Mouse (Mus musculus) MEL (cell line): Measurements from ENCODE around the gene Fhad1. TPM values are rescaled to one million over a fixed set of nuclear protein-coding genes. Genes with fewer than 3 reads are reported as not detected.

ENCODE experiments used
- DNase-seq: peaks from one replicate; pipeline ENCODE4 v3.0.0; 2011; ENCODE audit warnings: low read depth, low spot score
- H3K27ac ChIP-seq: 2 replicates; pipeline ENCODE4 v1.5.1; 2012; ENCODE audit warnings: low read depth, mild to moderate bottlenecking, control low read depth, low read length, moderate library complexity; ENCODE audit not compliant: control insufficient read depth
- H3K27me3 ChIP-seq, 2 experiments: fragments of 150-350 bp in 1 of 2; sonication (generic) in 1 of 2; 2 replicates each; pipeline ENCODE4 v1.6.1; 2012; ENCODE audit warnings: low read length in 2 of 2, mild to moderate bottlenecking in 2 of 2, improper control_type of control experiment in 1 of 2, moderate library complexity in 1 of 2; ENCODE audit not compliant: insufficient read depth in 2 of 2, control insufficient read depth in 1 of 2
- H3K36me3 ChIP-seq, 2 experiments: 2 replicates each; pipeline ENCODE4 v1.6.1; 2012 to 2014; ENCODE audit warnings: low read length in 2 of 2, improper control_type of control experiment in 1 of 2, inconsistent platforms in 1 of 2, mild to moderate bottlenecking in 1 of 2; ENCODE audit not compliant: insufficient read depth in 2 of 2, control insufficient read depth in 1 of 2
- H3K4me1 ChIP-seq, 2 experiments: fragments of 150-350 bp in 1 of 2; sonication (generic) in 1 of 2; 2 replicates each; pipeline ENCODE4 v1.6.1; 2012; ENCODE audit warnings: low read length in 2 of 2, improper control_type of control experiment in 1 of 2, mild to moderate bottlenecking in 1 of 2; ENCODE audit not compliant: insufficient read depth in 2 of 2, control insufficient read depth in 1 of 2
- H3K4me3 ChIP-seq, 2 experiments: fragments of 150-350 bp in 1 of 2; sonication (generic) in 1 of 2; 2 replicates each; pipeline ENCODE4 v1.5.1; 2012; ENCODE audit warnings: low read depth in 2 of 2, low read length in 2 of 2, mild to moderate bottlenecking in 2 of 2, moderate library complexity in 2 of 2, control low read depth in 1 of 2, improper control_type of control experiment in 1 of 2; ENCODE audit not compliant: control insufficient read depth in 1 of 2, insufficient read depth in 1 of 2
- H3K79me2 ChIP-seq: 2 replicates; pipeline ENCODE4 v1.6.1; 2012; ENCODE audit warnings: mild to moderate bottlenecking, low read length, moderate library complexity; ENCODE audit not compliant: control insufficient read depth, poor library complexity, insufficient read depth
- H3K9ac ChIP-seq: 2 replicates; pipeline ENCODE4 v1.6.1; 2012; ENCODE audit warnings: low read depth, mild to moderate bottlenecking, control low read depth, low read length, moderate library complexity; ENCODE audit not compliant: control insufficient read depth, poor library complexity, severe bottlenecking
- H3K9me3 ChIP-seq: fragments of 150-350 bp; sonication (generic); replicated peaks from 2 replicates; pipeline ENCODE4 v1.6.1; 2012; ENCODE audit warnings: mild to moderate bottlenecking, low read length, improper control_type of control experiment, moderate library complexity; ENCODE audit not compliant: insufficient read depth
- CHD1 ChIP-seq: IDR thresholded peaks from 2 replicates; pipeline ENCODE4 v1.6.1; 2012; ENCODE audit warnings: low read depth, mild to moderate bottlenecking, inconsistent platforms, low read length, improper control_type of control experiment
- CHD2 ChIP-seq: IDR thresholded peaks from 2 replicates; pipeline ENCODE4 v1.6.1; 2011; ENCODE audit warnings: low read length, improper control_type of control experiment
- CTCF ChIP-seq, 3 experiments: IDR thresholded peaks in 2 of 3; conservative IDR thresholded peaks in 1 of 3; 2 replicates each; pipeline ENCODE4 v1.5.1; 2011 to 2012; ENCODE audit warnings: low read length in 3 of 3, low read depth in 2 of 3, mild to moderate bottlenecking in 2 of 3, improper control_type of control experiment in 1 of 3, inconsistent platforms in 1 of 3, mixed read lengths in 1 of 3, moderate library complexity in 1 of 3; ENCODE audit not compliant: control insufficient read depth in 1 of 3, insufficient read depth in 1 of 3, poor library complexity in 1 of 3, severe bottlenecking in 1 of 3
- E2F4 ChIP-seq: IDR thresholded peaks from 2 replicates; pipeline ENCODE4 v1.6.1; 2011; ENCODE audit warnings: low read depth, low read length, improper control_type of control experiment, borderline replicate concordance
- ELF1 ChIP-seq: IDR thresholded peaks from 2 replicates; pipeline ENCODE4 v1.6.1; 2014; ENCODE audit warnings: low read depth, mild to moderate bottlenecking, inconsistent platforms, low read length, improper control_type of control experiment, moderate library complexity
- ETS1 ChIP-seq: IDR thresholded peaks from 2 replicates; pipeline ENCODE4 v1.6.1; 2012; ENCODE audit warnings: low read depth, mild to moderate bottlenecking, inconsistent platforms, low read length, improper control_type of control experiment, moderate library complexity
- HCFC1 ChIP-seq: IDR thresholded peaks from 2 replicates; pipeline ENCODE4 v1.6.1; 2012; ENCODE audit warnings: low read depth, mild to moderate bottlenecking, inconsistent platforms, low read length, improper control_type of control experiment, moderate library complexity
- JUND ChIP-seq: IDR thresholded peaks from 2 replicates; pipeline ENCODE4 v1.6.1; 2011; ENCODE audit warnings: low read depth, mild to moderate bottlenecking, improper control_type of control experiment, low read length
- KAT2A ChIP-seq: conservative IDR thresholded peaks from 2 replicates; pipeline ENCODE4 v1.6.1; 2012; ENCODE audit warnings: low read depth, low read length, improper control_type of control experiment, inconsistent platforms
- MAFK ChIP-seq: IDR thresholded peaks from 2 replicates; pipeline ENCODE4 v1.6.1; 2011; ENCODE audit warnings: low read depth, mild to moderate bottlenecking, low read length, improper control_type of control experiment, borderline replicate concordance
- MEF2A ChIP-seq: IDR thresholded peaks from 2 replicates; pipeline ENCODE4 v1.6.1; 2014; ENCODE audit warnings: low read depth, mild to moderate bottlenecking, inconsistent platforms, low read length, improper control_type of control experiment; ENCODE audit not compliant: poor library complexity, insufficient replicate concordance, severe bottlenecking; ENCODE audit errors: extremely low read depth
- MYB ChIP-seq: IDR thresholded peaks from 2 replicates; pipeline ENCODE4 v1.6.1; 2011; ENCODE audit warnings: mild to moderate bottlenecking, low read depth, low read length, improper control_type of control experiment
- NELFE ChIP-seq: IDR thresholded peaks from 2 replicates; pipeline ENCODE4 v1.6.1; 2011; ENCODE audit warnings: low read depth, low read length, improper control_type of control experiment
- NRF1 ChIP-seq: IDR thresholded peaks from 2 replicates; pipeline ENCODE4 v1.6.1; 2014; ENCODE audit warnings: low read depth, mild to moderate bottlenecking, inconsistent platforms, low read length, improper control_type of control experiment, moderate library complexity; ENCODE audit not compliant: poor library complexity, insufficient read depth, severe bottlenecking
- POLR2A ChIP-seq, 2 experiments: IDR thresholded peaks; 2 replicates each; pipeline ENCODE4 v1.6.1; 2011 to 2012; ENCODE audit warnings: low read length in 2 of 2, mild to moderate bottlenecking in 2 of 2, control low read depth in 1 of 2, improper control_type of control experiment in 1 of 2, low read depth in 1 of 2, moderate library complexity in 1 of 2; ENCODE audit not compliant: control insufficient read depth in 1 of 2, insufficient read depth in 1 of 2, poor library complexity in 1 of 2
- POLR2AphosphoS2 ChIP-seq: IDR thresholded peaks from 2 replicates; pipeline ENCODE4 v1.6.1; 2011; ENCODE audit warnings: low read length, improper control_type of control experiment
- RCOR1 ChIP-seq: IDR thresholded peaks from 2 replicates; pipeline ENCODE4 v1.6.1; 2012; ENCODE audit warnings: low read depth, mild to moderate bottlenecking, inconsistent platforms, low read length, improper control_type of control experiment
- SMC3 ChIP-seq: IDR thresholded peaks from 2 replicates; pipeline ENCODE4 v1.6.1; 2011; ENCODE audit warnings: low read depth, low read length, improper control_type of control experiment
- TBP ChIP-seq: IDR thresholded peaks from 2 replicates; pipeline ENCODE4 v1.8.0; 2011; ENCODE audit warnings: low read depth, low read length, improper control_type of control experiment
- USF1 ChIP-seq: IDR thresholded peaks from 2 replicates; pipeline ENCODE4 v1.6.1; 2014; ENCODE audit warnings: low read depth, mild to moderate bottlenecking, inconsistent platforms, low read length, improper control_type of control experiment, moderate library complexity
- ZC3H11A ChIP-seq: IDR thresholded peaks from 2 replicates; pipeline ENCODE4 v1.6.1; 2012; ENCODE audit warnings: low read depth, mild to moderate bottlenecking, inconsistent platforms, low read length, improper control_type of control experiment
- ZKSCAN1 ChIP-seq: IDR thresholded peaks from 2 replicates; pipeline ENCODE4 v1.6.1; 2012; ENCODE audit warnings: low read depth, mild to moderate bottlenecking, inconsistent platforms, low read length, improper control_type of control experiment, moderate library complexity
- ZNF384 ChIP-seq: IDR thresholded peaks from 2 replicates; pipeline ENCODE4 v1.6.1; 2012; ENCODE audit warnings: low read depth, mild to moderate bottlenecking, inconsistent platforms, low read length, improper control_type of control experiment
- polyA plus RNA-seq, 2 experiments: library from polyadenylated mRNA; stranded (reverse) in 1 of 2; unstranded in 1 of 2; fragments of >175 nt in 1 of 2; fragments of >200 nt in 1 of 2; gene quantifications; 2 replicates each; pipeline versions ENCODE4 v1.2.1 to v1.2.4; 2012; ENCODE audit warnings: low replicate concordance in 2 of 2, low read depth in 1 of 2; ENCODE audit not compliant: insufficient read length in 2 of 2, insufficient read depth in 1 of 2, missing spikeins in 1 of 2
- total RNA-seq: library from RNA; depleted of rRNA; stranded (reverse); fragments of 300-350 nt; gene quantifications from 2 replicates; pipeline ENCODE4 v1.2.3, GENCODE M21; 2012

Fhad1 gene
- total and polyA plus RNA-seq, 3 experiments, result not detected

DNA sequence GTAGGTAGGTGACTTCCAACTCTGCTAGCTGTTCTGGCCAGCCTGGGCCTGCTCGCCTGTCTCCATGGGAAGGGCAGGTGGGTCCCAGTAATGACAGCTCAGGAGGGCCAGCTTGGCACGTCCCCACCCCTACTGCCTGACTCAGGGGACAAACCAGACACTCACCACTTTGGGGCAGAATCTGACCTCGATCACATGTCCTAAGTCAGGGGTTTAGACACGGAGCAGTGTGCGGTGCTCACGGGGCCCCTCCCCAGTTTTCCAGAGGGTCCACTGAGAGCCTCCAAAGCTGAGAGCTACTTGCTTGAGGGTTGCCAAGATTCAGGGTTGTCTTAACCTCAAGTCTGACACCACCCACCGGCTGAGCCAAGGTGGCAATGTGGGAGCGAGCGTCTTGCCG, 146.8 kb downstream of the Fhad1 start:
- TF ChIP-seq SMC3 (no peak), ZKSCAN1 (no peak)
- TF ChIP-seq, all 39 proteins: peak for 0
- no peak for DNase-seq
- H3K27ac ChIP-seq, result no peak overlapping the region
- peaks cover 4% of the 10 kb centered on the region; the same call in 1 of the 2 replicates for H3K79me2 ChIP-seq
- H3K27me3 ChIP-seq, result no peaks in the 10 kb centered on the region
- no peak overlapping the region for H3K4me3 ChIP-seq
- peaks cover 0 to 4% of the 10 kb centered on the region in 2 experiments; a peak in 2 of 4 replicates for H3K36me3 ChIP-seq
- peaks cover 1 to 11% of the 10 kb centered on the region in 2 experiments; a peak in 3 of 4 replicates for H3K4me1 ChIP-seq
- H3K9me3 ChIP-seq, result no peaks in the 10 kb centered on the region
- H3K9ac ChIP-seq, result no peak overlapping the region

DNA sequence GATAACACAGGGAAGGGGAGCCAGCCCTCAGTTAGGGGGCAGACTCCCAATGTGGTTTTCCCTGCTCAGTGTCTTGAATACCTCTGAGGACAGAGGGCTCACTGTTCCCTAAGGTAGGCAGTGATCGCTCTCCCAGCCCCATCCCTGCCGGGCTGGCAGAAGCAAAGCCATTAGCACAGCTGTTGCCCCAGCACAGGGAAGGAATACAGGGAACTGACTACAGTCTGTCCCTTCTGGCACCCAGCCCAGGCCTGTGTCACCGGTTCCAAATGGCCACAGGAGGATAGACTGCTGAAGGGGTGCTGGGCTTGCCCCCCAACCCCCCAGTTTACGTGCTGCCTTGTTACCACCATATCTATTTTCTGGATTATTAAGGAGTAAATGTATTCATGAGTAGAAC, 147.4 kb downstream of the Fhad1 start:
- H3K79me2 ChIP-seq, result no peaks in the 10 kb centered on the region; the same call in 1 of the 2 replicates
- no peaks in the 10 kb centered on the region for H3K9me3 ChIP-seq
- H3K27ac ChIP-seq, result no peak overlapping the region
- H3K9ac ChIP-seq, result no peak overlapping the region
- peaks cover 0 to 5% of the 10 kb centered on the region in 2 experiments; a peak in 2 of 4 replicates for H3K4me1 ChIP-seq
- no peaks in the 10 kb centered on the region; a peak in 1 of 4 replicates for H3K36me3 ChIP-seq
- H3K4me3 ChIP-seq, result no peak overlapping the region
- H3K27me3 ChIP-seq, result no peaks in the 10 kb centered on the region
- TF ChIP-seq CTCF (IDR thresholded peaks at IDR 0.05 in 2 of 3, conservative IDR thresholded peaks at IDR 0.05 in 1 of 3; ENCODE audit: control insufficient read depth in 1 of 3, insufficient read depth in 1 of 3, low read depth in 2 of 3, low read length in 3 of 3, poor library complexity in 1 of 3, severe bottlenecking in 1 of 3) (no peak), CHD1 (no peak), E2F4 (no peak), JUND (no peak), POLR2AphosphoS2 (no peak), ETS1 (no peak), RCOR1 (no peak)
- DNase-seq, result no peak

DNA sequence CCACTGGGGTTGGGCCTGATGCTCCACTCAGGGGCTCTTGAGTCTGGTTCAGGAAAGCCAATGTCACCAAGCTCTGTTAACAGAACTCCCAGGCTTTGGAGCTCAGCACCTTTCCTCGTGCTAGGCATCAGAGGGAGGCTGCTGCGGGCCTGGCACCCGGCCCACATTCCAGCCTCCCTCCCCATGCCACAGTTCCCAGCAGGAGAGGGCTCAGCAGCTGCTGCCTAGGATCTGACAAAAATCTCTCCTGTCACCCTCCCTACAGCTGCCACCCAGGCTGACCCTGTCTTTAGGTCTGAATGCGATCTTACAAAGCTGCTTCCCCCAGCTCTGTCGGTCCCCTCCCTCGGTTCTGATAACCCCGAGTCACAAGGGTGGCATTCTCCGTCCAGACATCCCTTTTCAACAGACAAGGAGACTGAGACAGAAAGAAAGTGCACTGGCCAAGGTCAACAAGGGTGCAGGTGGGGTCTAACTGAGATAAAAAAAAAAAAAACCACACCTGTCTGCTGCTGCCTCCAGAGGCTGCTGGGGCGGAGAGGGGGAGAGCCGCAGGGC, 147.9 kb downstream of the Fhad1 start:
- H3K36me3 ChIP-seq, result no peaks in the 10 kb centered on the region; a peak in 1 of 4 replicates

More for the DNA sequence above, 147.9 kb downstream of the Fhad1 start:
- Histone ChIP-seq H3K4me3 (no peak overlapping the region), H3K4me1 (peaks cover 0 to 3% of the 10 kb centered on the region in 2 experiments; a peak in 1 of 4 replicates), H3K27ac (no peak overlapping the region), H3K79me2 (no peaks in the 10 kb centered on the region; the same call in 1 of the 2 replicates), H3K9me3 (no peaks in the 10 kb centered on the region), H3K27me3 (no peaks in the 10 kb centered on the region), H3K9ac (no peak overlapping the region)
- DNase-seq, result no peak
- TF ChIP-seq ZNF384 (no peak), MEF2A (no peak), ELF1 (no peak), MYB (no peak), NELFE (no peak), KAT2A (no peak), ZC3H11A (no peak), POLR2A (IDR thresholded peaks at IDR 0.05; ENCODE audit: control insufficient read depth in 1 of 2, insufficient read depth in 1 of 2, low read depth in 1 of 2, low read length in 2 of 2, poor library complexity in 1 of 2) (no peak), TBP (no peak), NRF1 (no peak), CHD2 (no peak), USF1 (no peak), HCFC1 (no peak), MAFK (no peak), ZKSCAN1 (no peak)
